In the genomic region with DNA sequence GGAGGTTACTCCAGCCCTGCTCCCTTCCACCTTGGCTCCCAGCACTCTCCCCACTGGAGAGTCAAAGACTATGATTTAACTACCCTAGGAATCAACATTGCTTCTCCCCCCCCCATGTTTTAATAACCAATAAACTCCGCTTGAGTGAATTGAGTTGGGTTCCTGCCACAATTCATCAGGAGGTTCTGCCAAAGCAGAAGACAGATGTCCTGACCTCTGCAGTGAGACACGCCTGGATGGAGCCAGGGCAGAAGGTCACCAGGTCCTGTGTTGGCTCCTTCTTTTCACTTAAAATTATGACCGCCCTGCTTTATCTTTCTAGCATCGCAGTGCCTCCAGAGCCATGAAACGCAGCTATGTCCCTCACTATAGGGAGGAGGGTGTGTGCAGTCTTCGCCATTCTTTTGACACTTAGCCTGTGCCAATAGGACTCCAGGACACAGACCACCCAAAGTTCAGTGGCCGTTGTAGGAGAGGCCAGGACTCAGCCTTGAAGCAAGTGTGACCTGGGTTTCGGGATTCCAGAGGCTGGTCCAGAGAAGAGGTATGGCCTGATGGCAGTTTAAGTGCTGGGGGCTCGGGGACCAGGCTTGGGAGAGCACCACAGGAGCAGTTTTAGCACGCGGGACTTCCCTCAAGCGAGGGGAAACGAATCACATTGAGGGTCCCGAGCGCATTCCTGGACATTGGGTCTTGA, we compare ENCODE assay signal across 8 mouse cellular contexts. TPM values are rescaled to one million over a fixed set of nuclear protein-coding genes. Genes with fewer than 3 reads are reported as not detected.
DNase-seq lines count a peak whose midpoint lies in the region; ATAC-seq and TF ChIP-seq lines count a peak whose summit lies in the region.

No protein-coding gene starts in this region.

- H3K36me3 ChIP-seq in forebrain, embryonic 16.5 days (ENCODE audit: control insufficient read depth, insufficient read depth) = no peaks in the 10 kb centered on the region
- H3K36me3 ChIP-seq in limb, embryonic 10.5 days = no peaks in the 10 kb centered on the region
- no peaks in the 10 kb centered on the region for H3K36me3 ChIP-seq in neural tube, embryonic 15.5 days

- TF ChIP-seq CTCF in left cerebral cortex, adult 2 months (IDR thresholded peaks at IDR 0.05) = no peak

- no peak for DNase-seq in left cerebral cortex, adult 2 months (ENCODE audit: extremely low spot score in 1 of 2, low spot score in 2 of 2)
- DNase-seq in left cerebral cortex, postnatal 10 days (ENCODE audit: extremely low spot score in 1 of 2, low spot score in 2 of 2) = no peak
- no peak for DNase-seq in limb, embryonic 10.5 days (ENCODE audit: low spot score)
- no peak for DNase-seq in c-Kit-positive CD71-positive TER-119-positive erythroid progenitor cells, embryonic 14.5 days (ENCODE audit: low spot score)
- DNase-seq in T-cell, adult 2 months (ENCODE audit: low spot score) = no peak
- DNase-seq in adrenal gland, postnatal 25 days = no peak

- H3K27me3 ChIP-seq in forebrain, embryonic 16.5 days (replicated peaks; ENCODE audit: control insufficient read depth, insufficient read depth, low read length) = peaks cover 16% of the 10 kb centered on the region
- H3K27me3 ChIP-seq in limb, embryonic 10.5 days (ENCODE audit: low read depth, poor library complexity, severe bottlenecking) = peaks cover 49% of the 10 kb centered on the region
- H3K27me3 ChIP-seq in neural tube, embryonic 15.5 days (replicated peaks) = peaks cover 28% of the 10 kb centered on the region

- H3K4me1 ChIP-seq in forebrain, embryonic 16.5 days (replicated peaks; ENCODE audit: control insufficient read depth, insufficient read depth, low read length) = peaks cover 5% of the 10 kb centered on the region
- H3K4me1 ChIP-seq in limb, embryonic 10.5 days = peaks cover 19% of the 10 kb centered on the region
- H3K4me1 ChIP-seq in neural tube, embryonic 15.5 days = peaks cover 18% of the 10 kb centered on the region

- peaks cover 4% of the 10 kb centered on the region; the same call in 1 of the 2 replicates for H3K9me3 ChIP-seq in forebrain, embryonic 16.5 days (ENCODE audit: control insufficient read depth, low read length)
- no peaks in the 10 kb centered on the region for H3K9me3 ChIP-seq in limb, embryonic 10.5 days (replicated peaks)
- H3K9me3 ChIP-seq in neural tube, embryonic 15.5 days (replicated peaks) = 0 out of 2 replicates have a peak, but pooled peaks cover 6% of the 10 kb centered on the region

- peak overlapping the region; percentile 62; the same call in 1 of the 2 replicates for H3K27ac ChIP-seq in left cerebral cortex, adult 2 months
- no peak overlapping the region for H3K27ac ChIP-seq in forebrain, embryonic 16.5 days (ENCODE audit: low read length)
- H3K27ac ChIP-seq in limb, embryonic 10.5 days = no peak overlapping the region
- no peak overlapping the region for H3K27ac ChIP-seq in neural tube, embryonic 15.5 days (replicated peaks)

- peak overlapping the region; percentile 84 for H3K9ac ChIP-seq in forebrain, embryonic 16.5 days (replicated peaks; ENCODE audit: low read depth, low read length)
- peak overlapping the region; percentile 72 for H3K9ac ChIP-seq in neural tube, embryonic 15.5 days (replicated peaks)

- peak overlapping the region; percentile 51 for H3K4me3 ChIP-seq in left cerebral cortex, adult 2 months
- peak overlapping the region; percentile 74 for H3K4me3 ChIP-seq in forebrain, embryonic 16.5 days (replicated peaks; ENCODE audit: low read length)
- H3K4me3 ChIP-seq in limb, embryonic 10.5 days = peak overlapping the region; percentile 73
- H3K4me3 ChIP-seq in neural tube, embryonic 15.5 days (replicated peaks) = peak overlapping the region; percentile 77

- H3K4me2 ChIP-seq in forebrain, embryonic 16.5 days (ENCODE audit: low read length) = peak overlapping the region; percentile 96
- H3K4me2 ChIP-seq in neural tube, embryonic 15.5 days = peak overlapping the region; percentile 96

- ATAC-seq in forebrain, embryonic 16.5 days = peak; percentile 10
- peak; percentile 50 for ATAC-seq in neural tube, embryonic 15.5 days (ENCODE audit: low FRiP score)

- intact Hi-C loops in left cerebral cortex, adult 2 months (cut with DNase I) = loop anchor here (5.0 kb wide), 2 partner anchors 36 to 56 kb away; no protein-coding TSS in a partner anchor
- intact Hi-C loops in left cerebral cortex, postnatal 10 days (cut with DNase I) = loop anchor here (5.0 kb wide), 1 partner anchor 56 kb away; no protein-coding TSS in a partner anchor

- 32% methylated on average over 15 of the region's 15 CpGs for WGBS in forebrain, embryonic 16.5 days
- WGBS in limb, embryonic 10.5 days = 21% methylated on average over 15 of the region's 15 CpGs
- WGBS in neural tube, embryonic 15.5 days = 15% methylated on average over 15 of the region's 15 CpGs

RNA-seq across cellular contexts. Expression of a gene that starts 0.5 kb away (rescaled TPM):
- 10 to 100 TPM; 35.3 to 39.5 TPM for total RNA-seq in left cerebral cortex, adult 2 months (2021)
- 10 to 100 TPM; 17.5 to 20.2 TPM for total RNA-seq in left cerebral cortex, postnatal 10 days (2021)
- 11.4 and 17.1 TPM in 2 replicates for polyA plus RNA-seq in forebrain, embryonic 16.5 days (2015; fragmentation: Nextera tagmentation; extraction: Ambion mirVana)
- polyA plus RNA-seq in limb, embryonic 10.5 days (2016; fragmentation: Nextera tagmentation; extraction: Ambion mirVana) = 0.15 TPM in 1 of 2 replicates, not detected in the other
- 25.2 and 31.0 TPM in 2 replicates for polyA plus RNA-seq in neural tube, embryonic 15.5 days (2015; fragmentation: Nextera tagmentation; extraction: Ambion mirVana)
- 0.49 TPM in 1 of 2 replicates, not detected in the other for total RNA-seq in adrenal gland, postnatal 25 days (2021)

RNA-seq across cellular contexts. Expression of a gene that starts 54.6 kb away (rescaled TPM):
- total RNA-seq in left cerebral cortex, adult 2 months (2021) = 100 to 1,000 TPM; 221 to 222 TPM
- 100 to 1,000 TPM; 202 to 212 TPM for total RNA-seq in left cerebral cortex, postnatal 10 days (2021)
- polyA plus RNA-seq in forebrain, embryonic 16.5 days (2015; fragmentation: Nextera tagmentation; extraction: Ambion mirVana) = 45.7 and 48.5 TPM in 2 replicates
- polyA plus RNA-seq in limb, embryonic 10.5 days (2016; fragmentation: Nextera tagmentation; extraction: Ambion mirVana) = 22.4 and 31.1 TPM in 2 replicates
- polyA plus RNA-seq in neural tube, embryonic 15.5 days (2015; fragmentation: Nextera tagmentation; extraction: Ambion mirVana) = 64.2 and 73.5 TPM in 2 replicates
- 65.6 and 76.5 TPM in 2 replicates for total RNA-seq in adrenal gland, postnatal 25 days (2021)

Comparison
In these comparisons a context has a peak if more than half of its experiments do, and no peak if none do; other contexts are left out.
1. RNA of a gene that starts 0.5 kb away (total RNA-seq): 35.3 to 39.5 TPM in left cerebral cortex, adult 2 months and 17.5 to 20.2 TPM in left cerebral cortex, postnatal 10 days; 0.49 TPM in adrenal gland, postnatal 25 days; every median in the first group is over 10 times any median in the second.
2. Peak in every context shown above with its lines, with median percentiles within 50 percentile points of each other: H3K4me3 ChIP-seq.